Mouse (Mus musculus): ENCODE measurements around the gene Ankrd65. TPM values are rescaled to one million over a fixed set of nuclear protein-coding genes. Genes with fewer than 3 reads are reported as not detected.

Ankrd65 gene
- polyA plus RNA-seq (2012; rRNA removed), result not detected in 2 replicates

GRCm38 (mm10) chr4:155790021-155790489 is at the start of gene Ankrd65:
TSS of gene Ankrd65 (plus strand) at chr4:155790439.

GRCm38 (mm10) chr4:155760613-155761355 is 29.5 kb upstream of the Ankrd65 start, which contains the start of gene Atad3a:
TSS of gene Atad3a (minus strand) at chr4:155761093.

GRCm38 (mm10) chr4:155774280-155774754 is 15.9 kb upstream of the Ankrd65 start, which contains the start of gene Vwa1:
TSS of gene Vwa1 (minus strand) at chr4:155774698.

GRCm38 (mm10) chr4:155785819-155786218 is 4.4 kb upstream of the Ankrd65 start, which contains the start of gene Tmem88b:
TSS of gene Tmem88b (minus strand) at chr4:155785874.

GRCm38 (mm10) chr4:155802741-155803339 is 12.6 kb downstream of the Ankrd65 start, which contains the start of gene Mrpl20:
TSS of gene Mrpl20 (plus strand) at chr4:155802878.

GRCm38 (mm10) chr4:155811929-155812664 is 21.9 kb downstream of the Ankrd65 start, which contains the start of gene Ccnl2:
TSS of gene Ccnl2 (plus strand) at chr4:155812489.

GRCm38 (mm10) chr4:155831205-155831766 is 41.0 kb downstream of the Ankrd65 start, which contains the start of gene Aurkaip1:
TSS of gene Aurkaip1 (plus strand) at chr4:155831272.

GRCm38 (mm10) chr4:155839483-155839910 is 49.3 kb downstream of the Ankrd65 start, which contains the start of gene Mxra8:
TSS of gene Mxra8 (plus strand) at chr4:155839680.

GRCm38 (mm10) chr4:155846871-155847578 is 56.8 kb downstream of the Ankrd65 start, which contains the start of gene Dvl1:
TSS of gene Dvl1 (plus strand) at chr4:155847402.

Other genes with a start within 250 kb of the Ankrd65 start
- gene Nadk, start 228.1 kb upstream of the Ankrd65 start, polyA plus RNA-seq (2012; rRNA removed), result 145 and 155 TPM in 2 replicates
- gene Slc35e2, start 189.0 kb upstream of the Ankrd65 start, polyA plus RNA-seq (2012; rRNA removed), result 4.9 and 7.6 TPM in 2 replicates
- 17.2 and 18.7 TPM in 2 replicates for gene Cdk11b, start 165.6 kb upstream of the Ankrd65 start, polyA plus RNA-seq (2012; rRNA removed)
- gene Gm10563, start 145.0 kb upstream of the Ankrd65 start, polyA plus RNA-seq (2012; rRNA removed), result not detected in 2 replicates
- 43.5 and 50.1 TPM in 2 replicates for gene Mmp23, start 137.1 kb upstream of the Ankrd65 start, polyA plus RNA-seq (2012; rRNA removed)
- 76.0 and 94.4 TPM in 2 replicates for gene Mib2, start 121.2 kb upstream of the Ankrd65 start, polyA plus RNA-seq (2012; rRNA removed)
- 12.5 and 15.8 TPM in 2 replicates for gene Fndc10, start 96.1 kb upstream of the Ankrd65 start, polyA plus RNA-seq (2012; rRNA removed)
- gene Ssu72, start 85.6 kb upstream of the Ankrd65 start, polyA plus RNA-seq (2012; rRNA removed), result 161 and 190 TPM in 2 replicates
- gene Tmem240, start 55.6 kb upstream of the Ankrd65 start, polyA plus RNA-seq (2012; rRNA removed), result 1.1 and 1.6 TPM in 2 replicates
- 91.7 and 122 TPM in 2 replicates for gene Atad3a, start 29.3 kb upstream of the Ankrd65 start, polyA plus RNA-seq (2012; rRNA removed)
- gene Vwa1, start 15.7 kb upstream of the Ankrd65 start, polyA plus RNA-seq (2012; rRNA removed), result 17.4 and 17.5 TPM in 2 replicates
- gene Tmem88b, start 4.6 kb upstream of the Ankrd65 start, polyA plus RNA-seq (2012; rRNA removed), result 0.35 and 0.52 TPM in 2 replicates
- gene Mrpl20, start 12.4 kb downstream of the Ankrd65 start, polyA plus RNA-seq (2012; rRNA removed), result 46.5 and 51.8 TPM in 2 replicates
- gene Ccnl2, start 22.1 kb downstream of the Ankrd65 start, polyA plus RNA-seq (2012; rRNA removed), result 67.5 and 73.1 TPM in 2 replicates
- gene Aurkaip1, start 40.8 kb downstream of the Ankrd65 start, polyA plus RNA-seq (2012; rRNA removed), result 156 and 218 TPM in 2 replicates
- 198 and 240 TPM in 2 replicates for gene Mxra8, start 49.2 kb downstream of the Ankrd65 start, polyA plus RNA-seq (2012; rRNA removed)
- gene Dvl1, start 57.0 kb downstream of the Ankrd65 start, polyA plus RNA-seq (2012; rRNA removed), result 158 and 173 TPM in 2 replicates
- 2.1 and 2.5 TPM in 2 replicates for gene Tas1r3, start 72.9 kb downstream of the Ankrd65 start, polyA plus RNA-seq (2012; rRNA removed)
- gene Cptp, start 79.0 kb downstream of the Ankrd65 start, polyA plus RNA-seq (2012; rRNA removed), result 42.9 and 61.8 TPM in 2 replicates
- gene Ints11, start 79.1 kb downstream of the Ankrd65 start, polyA plus RNA-seq (2012; rRNA removed), result 31.6 and 35.5 TPM in 2 replicates
- 67.3 and 77.5 TPM in 2 replicates for gene Pusl1, start 101.3 kb downstream of the Ankrd65 start, polyA plus RNA-seq (2012; rRNA removed)
- 33.5 and 33.9 TPM in 2 replicates for gene Acap3, start 101.4 kb downstream of the Ankrd65 start, polyA plus RNA-seq (2012; rRNA removed)
- 117 and 241 TPM in 2 replicates for gene Ube2j2, start 153.4 kb downstream of the Ankrd65 start, polyA plus RNA-seq (2012; rRNA removed)
- gene C1qtnf12, start 171.9 kb downstream of the Ankrd65 start, polyA plus RNA-seq (2012; rRNA removed), result 17.3 and 30.6 TPM in 2 replicates
- 9.6 and 10.5 TPM in 2 replicates for gene B3galt6, start 202.2 kb downstream of the Ankrd65 start, polyA plus RNA-seq (2012; rRNA removed)
- gene Sdf4, start 202.4 kb downstream of the Ankrd65 start, polyA plus RNA-seq (2012; rRNA removed), result 61.7 and 70.0 TPM in 2 replicates
- gene Tnfrsf4, start 223.4 kb downstream of the Ankrd65 start, polyA plus RNA-seq (2012; rRNA removed), result 5.3 and 6.2 TPM in 2 replicates
- gene Tnfrsf18, start 235.7 kb downstream of the Ankrd65 start, polyA plus RNA-seq (2012; rRNA removed), result 5.0 and 6.4 TPM in 2 replicates